Mouse (Mus musculus) kidney, embryonic 15.5 days (tissue): ENCODE measurements at regions not wholly inside any gene's neighbourhood (a gene's known extent, or its start where the extent isn't known, plus 50 kb on each side); places are given as distances from the start of the nearest gene placed in this dataset.

ENCODE experiments used
- ATAC-seq: fragments of 200-750 bp; cut with Nextera tagmentation; replicated peaks from 2 replicates; pipeline ENCODE4 v1.8.0; 2017; ENCODE audit warnings: moderate TSS enrichment; ENCODE audit not compliant: low FRiP score
- H3K27ac ChIP-seq: fragments of 300-500 bp; sonication (generic); 2 replicates; pipeline ENCODE4 v1.5.1; 2015; ENCODE audit warnings: mild to moderate bottlenecking, inconsistent platforms
- H3K27me3 ChIP-seq: fragments of 300-500 bp; sonication (generic); 2 replicates; pipeline ENCODE4 v1.6.1; 2015; ENCODE audit warnings: inconsistent platforms
- H3K36me3 ChIP-seq: fragments of 300-500 bp; sonication (generic); 2 replicates; pipeline ENCODE4 v1.6.1; 2015; ENCODE audit warnings: inconsistent platforms
- H3K4me1 ChIP-seq: fragments of 300-500 bp; sonication (generic); 2 replicates; pipeline ENCODE4 v1.6.1; 2015; ENCODE audit warnings: inconsistent platforms
- H3K4me2 ChIP-seq: fragments of 300-500 bp; sonication (generic); 2 replicates; pipeline ENCODE4 v1.6.1; 2015; ENCODE audit warnings: moderate library complexity, mild to moderate bottlenecking, inconsistent platforms
- H3K4me3 ChIP-seq: fragments of 300-500 bp; sonication (generic); replicated peaks from 2 replicates; pipeline ENCODE4 v1.5.1; 2015; ENCODE audit warnings: mild to moderate bottlenecking, inconsistent platforms
- H3K9ac ChIP-seq: fragments of 300-500 bp; sonication (generic); 2 replicates; pipeline ENCODE4 v1.6.1; 2015; ENCODE audit warnings: mild to moderate bottlenecking, inconsistent platforms
- H3K9me3 ChIP-seq: fragments of 300-500 bp; sonication (generic); replicated peaks from 2 replicates; pipeline ENCODE4 v1.6.1; 2016; ENCODE audit warnings: inconsistent platforms
- WGBS: fragments of 180-500 bp; shearing (Covaris S2); methylation state at CpG from one replicate; pipeline ENCODE4 v1.1.7; 2015; ENCODE audit warnings: mixed read lengths; 5-methylcytosine and 5-hydroxymethylcytosine counted together

- Histone ChIP-seq H3K4me2 (peak overlapping the region; percentile 45), H3K27me3 (peaks cover 18% of the 10 kb centered on the region), H3K27ac (no peak overlapping the region), H3K4me3 (peak overlapping the region; percentile 30), H3K9ac (no peak overlapping the region), H3K36me3 (no peaks in the 10 kb centered on the region), H3K9me3 (no peaks in the 10 kb centered on the region), H3K4me1 (no peaks in the 10 kb centered on the region)
- 40% methylated on average over 7 of the region's 7 CpGs for WGBS
- ATAC-seq: 0 out of 2 replicates have a peak, but pooled peaks have one; percentile 54
Observed at GRCm38 (mm10) chrX:166645713-166646112, 60.2 kb upstream of the Egfl6 start.

- no peaks in the 10 kb centered on the region for H3K9me3 ChIP-seq
- no peaks in the 10 kb centered on the region for H3K4me1 ChIP-seq
- H3K36me3 ChIP-seq: no peaks in the 10 kb centered on the region
- no peak overlapping the region for H3K4me2 ChIP-seq
- 72% methylated on average over 3 of the region's 3 CpGs for WGBS
- no peak overlapping the region for H3K4me3 ChIP-seq
- no peak for ATAC-seq
- no peak overlapping the region for H3K27ac ChIP-seq
- H3K9ac ChIP-seq: no peak overlapping the region
- peaks cover 38% of the 10 kb centered on the region for H3K27me3 ChIP-seq
Observed at GRCm38 (mm10) chrX:166641256-166641655, 55.7 kb upstream of the Egfl6 start.

DNA sequence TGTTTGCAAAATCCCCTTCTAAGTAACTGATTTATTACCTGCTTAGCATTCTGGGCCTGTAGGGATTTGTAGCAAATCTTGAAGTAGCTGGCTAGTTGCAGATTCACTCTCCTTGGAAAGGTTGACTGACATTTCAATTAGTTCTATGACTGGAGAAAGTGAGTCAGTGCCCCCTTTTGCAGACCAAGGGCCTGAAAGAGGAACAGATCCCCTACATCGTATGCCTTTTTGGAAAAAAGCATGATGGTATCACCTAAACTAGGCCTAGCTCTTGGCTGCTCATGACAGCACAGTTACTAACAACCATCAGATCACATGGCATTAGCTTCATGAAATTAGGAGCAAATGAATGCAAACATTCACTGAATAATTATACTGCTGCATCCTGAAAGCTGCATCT is 54.7 kb upstream of the Egfl6 start:
- Histone ChIP-seq H3K27ac (no peak overlapping the region), H3K9me3 (no peaks in the 10 kb centered on the region), H3K27me3 (peaks cover 33% of the 10 kb centered on the region), H3K4me3 (no peak overlapping the region), H3K9ac (no peak overlapping the region), H3K4me1 (no peaks in the 10 kb centered on the region), H3K36me3 (no peaks in the 10 kb centered on the region), H3K4me2 (no peak overlapping the region)
- no peak for ATAC-seq
- WGBS: 70% methylated on average over 1 of the region's 1 CpGs
